Mouse (Mus musculus) bone marrow, adult 2 months (tissue): ENCODE measurements around the gene Ush2a.

Experiments used
- CTCF ChIP-seq: fragments of 200-500 bp; IDR thresholded peaks from 2 replicates; pipeline ENCODE4 v1.5.1; 2011; ENCODE audit warnings: low read length, control low read depth; ENCODE audit not compliant: control insufficient read depth, insufficient read depth
- POLR2A ChIP-seq: fragments of 200-500 bp; IDR thresholded peaks from 2 replicates; pipeline ENCODE4 v1.6.1; 2011; ENCODE audit warnings: low read depth, mild to moderate bottlenecking, control low read depth, low read length, borderline replicate concordance; ENCODE audit not compliant: control insufficient read depth

- TF ChIP-seq CTCF (peak; percentile 33; the same call in 1 of the 2 replicates), POLR2A (no peak)
These were observed 686.0 kb downstream of the Ush2a start for GRCm38 (mm10) chr1:188947794-188948193.
